Mouse (Mus musculus): ENCODE data around the gene Dcaf17.
A peak's percentile ranks its signal among the peaks of the same experiment; 100 is the strongest.

Gene Dcaf17

DNA sequence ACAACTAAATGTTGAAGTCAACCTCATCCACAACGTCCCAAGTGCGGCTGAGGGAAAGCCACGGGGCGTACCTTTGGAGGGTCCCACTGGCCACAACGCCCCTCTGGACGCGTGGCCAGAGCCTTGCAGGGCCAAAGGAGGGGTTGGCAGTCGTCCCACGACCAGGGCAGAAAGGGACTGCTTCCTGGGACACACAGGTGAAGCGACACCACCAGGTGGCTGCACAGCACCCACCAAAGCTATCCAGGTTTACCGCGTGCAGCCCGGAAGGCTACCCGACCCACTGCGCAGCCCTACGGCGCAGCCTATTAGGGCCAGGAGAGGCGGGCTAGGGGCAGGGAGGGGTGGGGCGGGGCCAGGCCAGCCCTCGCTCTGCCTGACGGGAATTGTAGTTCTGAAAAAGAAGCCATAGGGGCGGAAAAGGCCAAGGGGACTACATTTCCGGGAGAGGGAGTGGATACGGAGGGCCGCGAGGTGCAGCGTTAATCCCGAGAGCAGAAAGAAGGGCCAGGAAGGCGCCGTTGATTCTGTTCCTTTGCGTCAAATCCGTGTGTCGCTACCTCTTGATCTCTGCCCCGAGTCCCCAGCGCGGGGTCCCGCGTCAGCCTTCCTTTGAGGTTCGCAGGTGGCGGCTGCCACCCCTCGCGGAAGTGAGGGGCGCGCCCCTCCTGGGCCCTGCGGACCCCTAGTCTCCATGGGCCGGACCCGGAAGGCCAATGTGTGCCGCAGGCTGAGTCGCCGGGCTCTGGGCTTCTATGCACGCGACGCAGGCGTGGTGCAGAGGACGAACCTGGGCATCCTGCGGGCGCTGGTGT lies at the start of gene Dcaf17, which contains the start of gene Mettl8:
TSS of gene Dcaf17 (plus strand) at position 29 of the 815 bp plus-strand sequence.
TSS of gene Mettl8 (minus strand) at position 284 of the 815 bp plus-strand sequence.
- DNase-seq, result peak; percentile 93

DNA sequence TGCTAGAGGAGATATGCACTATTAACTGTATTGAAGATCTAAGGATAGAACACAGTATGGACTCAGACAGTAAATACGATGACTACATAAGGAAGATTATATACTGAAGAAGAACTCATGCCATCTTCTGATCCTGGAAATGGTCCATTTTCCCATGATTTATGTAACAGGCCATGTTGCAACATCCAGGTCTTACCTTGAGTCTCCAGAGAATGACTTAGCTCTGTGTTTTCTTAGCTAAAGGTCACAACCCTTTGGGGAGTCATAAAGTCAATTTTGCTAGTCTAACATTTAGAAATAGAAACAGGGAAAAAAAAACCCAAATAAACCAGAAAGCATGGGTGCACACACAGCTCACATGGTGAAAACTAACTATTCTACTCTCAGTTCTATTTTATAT lies 43.3 kb upstream of the Dcaf17 start:
- no peak for DNase-seq

DNA sequence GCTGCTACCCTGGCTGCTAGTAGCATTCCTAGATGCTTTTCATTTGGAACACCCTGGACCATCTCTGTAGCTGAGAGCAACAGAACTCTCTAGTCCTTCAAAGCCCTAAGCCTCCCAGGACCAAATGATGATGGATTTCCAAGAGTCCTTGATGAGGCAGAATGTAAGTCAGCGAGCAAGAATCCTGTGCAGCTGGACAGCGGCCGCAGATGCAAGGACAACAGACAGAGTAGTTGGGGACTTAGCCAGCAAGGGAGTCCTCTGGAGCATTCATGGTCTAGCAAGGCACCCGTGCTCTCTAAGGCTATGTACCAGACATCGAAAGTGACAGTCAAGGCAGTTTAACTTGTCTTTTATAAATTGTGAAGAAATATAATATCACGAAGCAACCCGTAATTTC lies 41.6 kb upstream of the Dcaf17 start:
- DNase-seq, result no peak

DNA sequence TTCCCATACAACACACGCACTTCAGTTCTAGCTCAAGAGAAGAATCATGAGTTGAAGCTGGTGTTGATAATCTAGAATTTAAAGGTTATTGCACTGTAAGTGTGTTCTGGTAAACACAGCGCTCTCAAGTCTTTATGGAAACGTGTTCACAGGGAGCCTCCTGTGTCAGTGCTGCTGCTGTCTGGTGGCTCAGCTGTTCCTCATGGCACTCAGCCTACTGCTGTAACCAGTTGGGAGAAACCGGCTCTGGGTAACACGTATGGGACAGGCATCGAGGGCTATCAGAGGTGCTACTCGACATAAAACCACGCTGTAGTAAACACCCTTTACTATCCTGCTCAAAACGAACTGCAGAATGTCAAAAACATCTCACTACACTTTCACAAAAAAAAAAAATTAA lies 35.9 kb upstream of the Dcaf17 start:
- DNase-seq, result no peak

DNA sequence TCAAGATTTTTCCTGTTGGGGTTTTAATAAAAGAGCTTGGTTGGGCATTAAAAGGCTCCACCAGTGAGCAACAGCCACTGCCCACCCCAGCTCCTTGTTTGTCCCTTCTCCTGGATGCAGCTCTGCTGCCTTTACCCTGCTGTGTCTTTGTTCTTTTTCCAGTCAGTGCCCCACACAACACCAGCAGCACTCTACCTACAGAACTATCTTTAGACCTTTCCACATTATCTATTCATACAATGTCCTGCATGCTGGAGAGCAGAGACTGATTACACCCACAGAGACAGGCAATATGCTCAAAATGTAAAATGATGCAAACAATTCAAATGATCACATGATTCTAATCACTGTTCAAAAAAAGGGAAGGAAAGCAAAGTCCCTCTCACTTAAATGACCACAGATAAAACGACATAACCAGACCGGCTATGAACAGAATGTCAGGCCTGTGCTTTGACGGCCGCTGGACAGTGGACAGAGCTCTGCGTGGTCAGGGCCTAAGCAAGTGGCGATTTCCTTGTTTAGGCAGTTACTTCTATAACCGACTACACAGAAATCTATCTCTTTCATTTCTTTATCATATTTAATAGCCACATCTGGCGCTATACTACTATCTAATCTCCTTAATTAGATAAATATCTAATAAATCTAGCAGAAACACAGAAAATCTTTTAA lies 35.3 kb upstream of the Dcaf17 start:
- no peak for DNase-seq

DNA sequence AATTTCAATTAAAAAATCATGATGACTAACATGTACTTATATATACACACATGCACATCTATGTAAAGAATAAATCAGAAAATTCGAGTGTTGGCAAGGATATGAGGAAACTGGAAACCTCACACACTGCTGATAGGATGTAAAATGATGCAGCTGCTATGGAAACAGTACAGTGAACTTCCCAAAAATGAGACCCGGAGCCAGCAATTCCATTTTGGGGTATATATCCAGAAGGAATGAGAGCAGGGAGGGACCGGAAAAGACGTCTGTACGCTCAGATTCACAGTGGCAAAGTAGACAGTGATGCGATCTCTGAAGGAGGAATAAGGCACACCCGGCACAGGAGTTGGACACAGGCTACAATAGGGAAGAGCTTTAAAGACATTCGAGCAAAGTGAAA lies 34.5 kb upstream of the Dcaf17 start:
- no peak for DNase-seq

DNA sequence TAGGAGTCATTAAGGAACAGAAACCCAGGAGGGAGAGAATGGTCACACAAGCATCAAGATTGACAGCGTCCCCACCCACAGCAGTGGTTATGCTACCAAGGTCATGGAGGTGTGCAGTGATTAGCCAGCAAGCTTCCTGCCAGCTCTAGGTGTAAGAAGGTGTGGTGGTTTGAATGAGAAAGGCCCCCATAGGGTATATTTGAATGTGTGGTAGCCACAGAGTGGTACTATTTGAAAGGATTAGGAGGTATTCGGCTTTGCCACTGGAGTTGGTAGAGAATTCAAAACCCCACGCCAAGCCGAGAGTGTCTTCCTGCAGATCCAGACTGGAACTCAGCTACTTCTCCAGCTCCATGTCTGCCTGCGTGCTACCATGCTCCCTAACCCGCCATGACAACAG lies 32.1 kb upstream of the Dcaf17 start:
- no peak for DNase-seq

DNA sequence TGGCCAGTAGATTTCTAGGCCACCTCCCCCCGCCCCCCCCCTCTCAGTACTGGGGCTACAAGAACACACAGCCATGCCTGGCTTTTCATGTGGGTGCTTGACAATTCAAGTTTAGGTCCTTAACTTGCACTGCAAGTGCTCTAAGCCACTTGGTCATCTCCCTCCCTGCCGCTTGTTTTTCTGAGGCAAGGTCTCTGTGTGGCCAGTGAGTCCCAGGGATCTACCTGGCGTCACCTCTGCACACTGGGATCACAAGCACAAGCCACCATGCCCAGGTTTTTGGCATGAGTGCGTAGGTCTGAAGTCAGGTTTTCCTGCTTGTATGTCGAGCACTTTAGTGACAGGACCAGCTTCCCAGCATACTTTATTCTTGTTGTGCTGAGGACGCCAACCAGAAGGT lies 31.1 kb upstream of the Dcaf17 start:
- no peak for DNase-seq

DNA sequence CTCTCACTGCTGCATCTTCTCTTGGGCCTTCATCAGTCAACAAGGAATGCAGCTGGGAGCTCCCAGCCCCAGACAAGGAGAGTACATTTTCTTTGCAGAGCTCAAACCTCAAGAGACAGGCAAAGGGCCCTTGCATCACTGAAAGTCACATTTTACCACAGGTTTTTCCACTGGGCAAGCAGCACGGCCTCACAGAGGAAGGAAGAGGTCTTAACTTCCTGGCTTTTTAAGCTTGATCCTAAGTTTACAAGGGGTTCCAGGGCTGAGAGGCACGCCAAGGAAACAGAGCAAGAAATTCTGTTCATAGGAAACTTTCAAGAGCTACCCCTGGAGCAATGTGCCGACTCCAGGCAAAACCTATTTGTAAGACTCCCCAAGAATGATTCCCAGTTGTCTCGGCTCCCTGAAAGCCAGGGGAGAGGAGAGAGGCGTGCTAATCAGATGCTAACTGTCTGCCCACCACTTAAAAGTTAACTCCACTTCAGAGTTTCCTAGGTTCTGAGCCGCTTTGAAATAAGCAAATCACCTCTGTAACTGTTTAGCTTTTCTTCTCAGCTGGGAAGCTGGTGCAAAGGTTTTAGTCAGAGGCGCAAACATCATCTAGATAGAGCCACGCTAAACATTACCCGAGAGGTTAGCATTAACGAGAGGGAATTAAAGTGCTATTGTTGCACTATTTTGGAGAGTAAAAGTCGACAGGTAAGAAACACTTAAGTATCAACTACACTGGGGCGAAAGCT lies 29.4 kb upstream of the Dcaf17 start:
- DNase-seq, result no peak

DNA sequence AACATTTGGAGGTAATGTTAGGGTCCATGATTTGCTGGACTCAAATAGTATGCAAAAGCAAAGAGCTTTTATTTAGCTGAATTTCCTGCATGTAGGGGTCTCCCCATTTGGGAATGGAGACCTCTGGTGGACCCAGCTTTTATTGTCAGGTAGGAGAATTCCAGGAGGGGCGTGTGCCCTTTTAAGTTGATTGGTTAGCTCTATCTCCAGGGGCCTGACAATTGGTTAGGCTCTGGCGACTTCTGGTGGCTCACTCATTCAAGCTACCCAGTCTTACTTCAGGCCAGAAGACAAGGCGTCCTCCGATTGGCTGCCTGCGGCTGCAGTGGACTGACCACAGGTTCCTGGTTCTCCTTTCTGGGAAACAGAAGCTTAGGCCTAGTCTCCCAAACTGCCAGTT lies 28.3 kb upstream of the Dcaf17 start:
- no peak for DNase-seq

DNA sequence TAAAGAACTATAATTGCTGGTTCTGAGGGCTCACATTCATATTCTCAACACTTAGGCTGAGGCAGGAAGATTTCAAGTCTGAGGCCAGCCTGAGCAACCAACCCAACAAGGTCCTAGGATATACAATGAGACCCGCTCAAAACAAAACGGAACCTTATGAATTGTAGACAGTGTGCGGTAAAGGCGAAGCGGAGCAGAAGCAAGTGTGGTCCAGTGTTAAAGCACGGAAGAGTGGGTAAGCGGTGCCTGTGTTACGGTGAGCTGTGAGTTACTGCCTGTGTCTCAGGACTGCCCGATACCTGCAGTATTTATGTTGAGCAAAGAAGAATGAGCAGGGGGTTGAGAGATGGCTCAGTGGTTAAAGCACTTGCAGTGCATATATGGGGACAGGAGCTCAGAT lies 27.5 kb upstream of the Dcaf17 start:
- DNase-seq, result no peak

DNA sequence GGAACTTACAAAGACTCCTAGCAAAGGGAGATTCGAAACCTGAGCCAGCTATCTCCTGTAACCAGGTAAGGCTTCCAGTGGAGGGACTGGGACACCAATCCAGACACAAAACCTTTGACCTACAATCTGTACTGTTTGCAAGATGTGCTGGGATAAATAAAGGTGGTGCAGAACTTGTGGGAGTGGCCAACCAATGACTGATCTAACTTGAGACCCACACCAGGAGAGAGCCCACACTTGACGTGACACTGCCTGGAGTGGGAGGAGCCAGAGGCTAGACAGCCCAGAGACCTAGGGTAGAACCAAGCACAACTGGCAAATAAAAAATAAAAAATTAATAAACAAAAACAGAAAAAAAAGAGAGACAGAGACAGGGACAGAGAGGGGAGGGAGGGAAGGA lies 24.5 kb upstream of the Dcaf17 start:
- DNase-seq, result no peak

DNA sequence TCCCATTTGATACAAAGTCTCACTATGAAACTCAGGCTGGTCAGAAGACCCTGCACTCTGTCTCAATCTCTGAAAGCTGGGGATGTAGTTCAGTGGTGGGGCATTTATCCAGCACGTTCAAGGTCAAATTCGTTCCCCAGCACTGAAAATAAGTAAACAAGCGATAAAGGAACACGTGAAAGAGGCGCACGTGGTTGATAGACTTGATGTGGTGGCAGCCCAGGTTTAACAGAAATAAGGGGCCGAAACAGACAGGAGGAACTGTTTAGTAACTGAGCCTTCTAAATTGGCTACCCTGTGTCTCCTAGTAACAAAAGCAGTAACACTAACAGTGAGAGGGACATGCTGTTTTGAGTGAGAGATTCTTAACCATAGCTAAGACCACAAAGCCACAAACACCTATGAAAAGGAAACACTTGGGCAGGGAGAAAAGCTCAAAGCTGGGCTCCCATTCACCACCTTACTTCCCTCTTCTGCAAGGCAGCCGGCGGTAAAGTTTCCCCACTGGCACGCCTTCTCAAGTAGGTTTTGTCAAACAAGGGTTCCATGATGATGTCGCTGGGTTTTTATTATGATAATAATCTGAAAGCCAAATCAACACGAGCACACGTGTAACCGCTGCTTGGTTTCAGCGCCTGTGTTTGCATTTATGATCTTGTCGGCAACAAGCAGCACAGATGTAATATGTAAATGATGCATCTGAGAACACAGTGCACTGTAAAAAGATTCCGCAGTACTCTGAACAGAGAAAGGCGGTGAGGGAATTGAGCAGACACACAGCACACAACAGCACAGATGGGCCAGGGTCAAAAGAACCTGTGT lies 22.9 kb upstream of the Dcaf17 start:
- DNase-seq, result no peak

DNA sequence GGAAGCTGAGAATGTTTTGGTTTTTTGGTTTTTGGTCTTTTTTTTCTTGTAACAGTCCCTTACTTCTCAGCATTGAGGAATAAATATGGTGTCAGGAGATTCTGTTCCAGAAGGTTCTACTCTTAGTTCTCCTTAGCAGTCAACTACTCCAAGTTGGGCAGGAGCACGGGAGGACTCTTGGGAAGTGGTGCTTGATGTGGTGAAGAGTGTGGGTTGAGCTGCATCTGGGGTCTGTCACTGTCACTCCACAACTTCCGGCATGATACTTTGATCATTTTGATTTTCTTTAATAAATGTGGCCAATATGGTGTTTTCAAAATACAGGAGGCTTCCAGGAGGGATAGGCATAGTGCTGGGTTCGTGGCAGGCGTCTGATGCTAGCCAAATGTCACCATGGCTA lies 22.1 kb upstream of the Dcaf17 start:
- no peak for DNase-seq

DNA sequence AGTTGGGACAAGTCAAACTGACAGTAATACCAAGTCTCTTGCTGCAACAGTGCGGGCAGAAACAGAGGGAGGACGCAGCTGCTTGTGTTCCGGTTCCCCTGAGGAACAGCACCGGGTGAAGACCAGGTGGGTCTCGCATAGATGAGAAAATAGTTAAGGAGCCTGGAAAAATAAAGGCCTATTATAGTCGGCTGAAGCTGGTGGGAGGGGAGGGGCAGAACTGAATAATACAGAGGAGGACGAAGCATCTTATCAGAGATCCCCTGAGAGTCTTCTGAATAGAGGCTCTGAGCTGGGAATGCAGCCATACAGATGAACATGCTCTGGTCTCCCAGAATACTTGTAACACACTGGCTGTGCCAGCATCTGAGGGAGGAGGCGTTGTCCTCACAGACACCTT lies 21.1 kb upstream of the Dcaf17 start:
- DNase-seq, result no peak

DNA sequence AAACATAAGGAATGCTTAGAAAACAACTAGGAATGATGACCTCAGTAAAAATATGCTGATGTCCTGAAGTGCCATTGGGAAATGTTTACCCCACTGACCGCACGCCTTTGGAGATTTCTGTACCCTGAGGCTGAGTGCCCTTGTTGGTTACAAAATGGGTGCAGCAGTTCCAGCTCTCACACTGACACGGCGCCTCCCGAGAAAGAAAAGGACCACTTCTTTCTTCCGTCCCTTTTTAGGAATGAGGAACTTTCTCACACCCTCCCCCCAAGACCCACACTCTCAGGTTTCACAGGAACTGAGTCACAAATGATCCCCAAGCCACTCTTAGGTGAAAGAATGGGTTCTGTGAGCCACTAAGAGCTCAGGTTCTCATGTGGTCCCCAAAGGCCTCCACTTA lies 17.7 kb upstream of the Dcaf17 start:
- no peak for DNase-seq

DNA sequence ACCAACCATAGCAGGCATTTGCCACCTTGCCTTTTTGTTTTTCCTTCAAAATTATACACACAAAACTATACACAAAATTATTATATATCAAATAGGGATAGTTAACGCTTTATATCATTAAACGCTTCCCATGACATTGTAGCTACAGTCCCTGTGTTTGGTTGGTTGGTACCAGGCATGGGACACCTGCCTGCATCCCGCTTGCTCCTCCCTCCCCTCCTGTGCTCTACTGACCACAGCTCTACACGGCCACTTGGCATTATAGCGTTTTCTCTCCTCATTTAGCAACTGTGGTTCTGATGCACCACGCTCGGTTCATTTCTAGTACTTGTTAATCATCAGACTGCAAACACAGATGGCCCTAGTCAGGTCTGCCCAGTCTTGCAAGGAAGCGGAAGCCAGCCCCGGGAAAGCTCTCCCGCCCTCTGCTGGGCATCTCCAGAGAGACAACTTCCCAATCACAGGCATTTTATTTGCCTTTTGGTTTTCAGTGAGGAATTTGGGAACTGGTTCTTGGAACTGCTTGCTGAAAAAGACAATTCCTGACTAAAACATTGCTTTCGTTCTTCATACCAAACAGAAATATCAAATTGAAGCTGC lies 15.5 kb upstream of the Dcaf17 start:
- DNase-seq, result peak; percentile 88

DNA sequence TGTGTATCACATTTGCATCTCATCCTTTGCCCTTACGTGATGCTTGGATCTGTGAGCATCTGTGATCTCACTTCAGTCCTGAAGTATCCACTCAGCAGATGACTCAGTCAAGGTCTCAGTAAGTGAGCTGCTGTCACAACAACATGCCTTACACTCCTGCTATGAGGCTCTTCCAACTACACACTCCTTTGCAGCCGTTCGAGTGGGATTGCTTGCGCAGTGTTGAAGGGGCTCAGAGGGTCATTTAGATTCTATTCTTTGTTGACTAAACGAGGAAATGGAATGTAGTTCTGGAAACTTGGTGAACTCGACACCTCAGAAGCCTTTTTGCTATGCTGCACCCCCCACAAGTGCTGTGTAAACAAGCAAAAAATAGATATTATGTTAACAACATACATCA lies 9.0 kb upstream of the Dcaf17 start:
- no peak for DNase-seq

DNA sequence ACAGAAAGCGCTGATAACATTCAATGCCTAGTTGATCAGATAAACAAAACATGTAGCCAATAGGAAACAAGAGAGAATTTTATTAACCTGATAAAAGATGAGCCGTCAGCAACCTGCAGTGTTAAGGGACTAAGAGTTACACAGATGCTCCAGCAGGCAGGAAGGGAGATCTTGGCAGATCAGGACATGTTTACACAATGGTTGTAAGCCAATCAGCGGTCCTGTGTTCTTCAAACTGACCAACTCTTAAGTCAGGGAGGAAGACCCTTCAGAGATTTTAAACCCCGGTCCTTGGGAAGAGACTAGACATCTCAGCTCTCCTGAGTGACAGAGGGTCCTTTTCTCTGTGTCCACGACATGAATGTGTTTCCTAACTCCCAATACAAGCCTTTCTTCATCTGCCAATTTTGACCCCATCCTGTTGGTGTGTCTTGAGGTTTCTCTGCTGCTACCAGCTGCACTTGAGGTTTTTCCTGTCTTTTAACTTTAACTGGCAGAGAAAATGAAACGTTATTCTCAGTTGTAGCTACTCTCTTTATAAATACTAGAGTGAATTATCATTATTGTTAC lies 8.3 kb upstream of the Dcaf17 start:
- DNase-seq, result no peak

DNA sequence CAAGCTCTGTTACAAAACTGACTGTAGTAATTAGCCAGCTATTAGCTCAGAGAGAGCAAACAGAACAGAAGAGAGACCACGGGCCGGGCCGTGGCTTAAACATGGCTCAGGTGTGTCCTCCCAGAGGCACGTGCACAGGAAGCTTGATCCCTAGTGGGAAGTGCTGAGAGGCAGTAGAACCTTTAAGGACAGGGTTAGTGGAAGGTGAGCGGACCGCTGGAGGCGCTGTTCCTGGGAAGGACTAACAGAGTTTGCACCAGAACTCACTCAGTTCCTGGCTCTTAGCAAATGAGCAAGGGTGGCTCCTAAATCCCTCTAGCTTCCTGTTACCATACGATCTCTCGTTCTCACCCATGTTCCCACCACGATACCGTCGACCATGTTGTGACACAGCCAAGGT lies 6.2 kb upstream of the Dcaf17 start:
- no peak for DNase-seq

DNA sequence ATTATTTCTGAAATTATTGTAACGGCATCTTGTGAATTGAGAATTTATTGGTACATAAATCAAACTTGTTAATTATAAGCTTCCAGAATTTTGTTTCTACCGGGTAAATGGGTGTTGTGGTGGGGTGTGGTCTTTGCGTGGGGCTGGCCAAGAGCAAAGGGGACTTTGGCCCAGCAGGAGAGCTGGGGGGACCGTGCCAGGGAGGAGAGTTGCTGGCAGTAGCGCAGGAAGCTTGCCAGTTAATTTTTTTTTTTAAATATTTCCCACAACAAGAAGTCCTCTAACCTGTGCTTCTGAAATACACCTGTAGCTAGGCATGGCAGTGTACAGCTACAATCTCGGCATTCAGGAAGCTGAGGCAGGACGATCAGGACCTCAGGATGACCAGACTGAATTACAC lies 4.6 kb upstream of the Dcaf17 start:
- no peak for DNase-seq

DNA sequence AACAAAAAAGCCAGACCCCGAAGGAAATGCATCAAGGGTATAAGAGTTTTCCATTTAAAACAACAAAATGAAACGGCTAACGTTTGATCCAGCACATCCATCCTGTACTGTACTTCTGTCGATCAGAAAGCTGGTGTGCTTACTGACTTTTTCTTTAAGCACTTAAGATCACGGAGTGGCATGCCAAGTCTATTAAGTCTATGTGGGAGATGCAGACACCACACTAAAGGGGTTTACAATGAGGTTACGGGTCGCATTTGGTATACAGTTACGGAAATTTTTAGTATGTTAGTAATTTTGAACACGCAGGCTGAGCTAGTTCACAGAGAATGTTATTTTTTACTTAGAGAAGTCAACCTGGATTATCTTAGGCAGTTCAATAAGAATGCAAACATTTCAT lies 412 bp upstream of the Dcaf17 start:
- DNase-seq, result no peak
